Mouse (Mus musculus) spleen, embryonic (tissue): Measurements from ENCODE around the gene Fam83e.

ENCODE experiments used
- CTCF ChIA-PET: fragments of 350-600 bp; sonication (Branson Sonifier 250); formaldehyde crosslinking; loops from one replicate; lab custom pipeline; 2022; lab: Charles Lee

Gene Fam83e

DNA sequence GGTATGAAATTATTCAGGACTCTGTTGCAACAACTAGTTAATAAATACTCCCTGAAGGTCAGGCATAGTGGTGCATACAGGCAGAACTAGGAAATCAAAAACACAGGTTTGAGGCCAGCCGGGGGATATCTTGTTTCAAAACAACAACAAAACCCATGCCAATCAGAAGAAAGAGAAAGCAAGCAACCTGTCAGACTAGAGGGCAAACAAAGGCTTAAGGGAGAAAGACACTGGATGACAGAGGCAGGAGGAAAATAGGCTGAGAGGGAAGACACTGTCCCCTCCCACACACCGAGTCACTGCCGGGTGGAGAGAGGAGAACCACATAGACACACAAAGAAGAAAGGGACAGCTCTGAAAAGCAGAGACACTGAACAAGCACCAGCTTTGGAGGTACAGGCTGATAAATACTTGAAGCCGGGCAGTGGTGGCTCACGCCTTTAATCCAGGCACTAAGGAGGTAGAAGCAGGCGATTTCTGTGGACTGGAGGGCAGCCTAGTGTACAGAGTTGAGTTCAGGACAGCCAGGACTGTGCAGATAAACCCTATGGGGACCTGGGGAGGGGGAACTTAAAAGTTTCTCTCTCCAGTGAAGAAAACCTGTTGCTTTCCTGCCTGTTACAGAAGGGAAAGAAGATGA lies 7.0 kb upstream of the Fam83e start:
- CTCF ChIA-PET, result interaction anchor here (0.9 kb wide), 1 partner anchor 9 kb away, joined by 3 read pairs; the partner anchor contains the start of gene Dbp

DNA sequence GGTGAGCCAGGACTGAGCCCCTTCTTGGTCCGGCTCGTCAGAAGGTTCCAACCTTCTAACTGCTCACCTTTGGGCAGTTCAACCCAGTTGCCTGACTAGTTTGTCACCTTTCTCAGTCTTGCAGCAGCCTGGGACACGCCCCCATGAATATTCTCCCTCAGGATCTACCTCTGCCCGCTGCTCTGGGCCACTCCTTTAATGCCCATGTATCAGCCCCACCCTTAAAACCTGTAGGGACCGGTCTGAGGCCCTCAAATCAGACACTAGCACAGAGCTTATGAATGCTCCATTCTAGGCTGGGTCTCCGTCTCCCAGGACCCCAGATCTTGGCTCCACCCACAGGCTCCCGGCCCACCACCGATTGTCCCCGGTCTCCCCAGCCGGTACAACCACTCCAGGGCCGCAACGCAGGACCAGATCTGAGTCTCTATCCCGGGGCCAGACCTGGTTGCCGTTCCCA lies 6.4 kb upstream of the Fam83e start:
- CTCF ChIA-PET, result interaction anchor here (0.7 to 0.9 kb wide), 2 partner anchors 9 to 204 kb away, joined by 3 read pairs; partner anchors contain the start of gene Dbp

- CTCF ChIA-PET, result interaction anchor here (0.7 kb wide), 1 partner anchor 204 kb away, joined by 3 read pairs; no protein-coding TSS in a partner anchor
Observed at GRCm38 (mm10) chr7:45715090-45715708, 5.8 kb upstream of the Fam83e start, which contains the start of gene Rpl18. TSS of gene Rpl18 (plus strand) at chr7:45715457.

- CTCF ChIA-PET, result no interaction called here
Observed at GRCm38 (mm10) chr7:45715741-45716459, 5.1 kb upstream of the Fam83e start.

- CTCF ChIA-PET, result interaction anchor here (0.6 to 1.2 kb wide), 2 partner anchors 12 to 83 kb away, joined by 3 to 11 read pairs; partner anchors contain the start of gene Dbp
Observed at GRCm38 (mm10) chr7:45716460-45716857, 4.6 kb upstream of the Fam83e start.

DNA sequence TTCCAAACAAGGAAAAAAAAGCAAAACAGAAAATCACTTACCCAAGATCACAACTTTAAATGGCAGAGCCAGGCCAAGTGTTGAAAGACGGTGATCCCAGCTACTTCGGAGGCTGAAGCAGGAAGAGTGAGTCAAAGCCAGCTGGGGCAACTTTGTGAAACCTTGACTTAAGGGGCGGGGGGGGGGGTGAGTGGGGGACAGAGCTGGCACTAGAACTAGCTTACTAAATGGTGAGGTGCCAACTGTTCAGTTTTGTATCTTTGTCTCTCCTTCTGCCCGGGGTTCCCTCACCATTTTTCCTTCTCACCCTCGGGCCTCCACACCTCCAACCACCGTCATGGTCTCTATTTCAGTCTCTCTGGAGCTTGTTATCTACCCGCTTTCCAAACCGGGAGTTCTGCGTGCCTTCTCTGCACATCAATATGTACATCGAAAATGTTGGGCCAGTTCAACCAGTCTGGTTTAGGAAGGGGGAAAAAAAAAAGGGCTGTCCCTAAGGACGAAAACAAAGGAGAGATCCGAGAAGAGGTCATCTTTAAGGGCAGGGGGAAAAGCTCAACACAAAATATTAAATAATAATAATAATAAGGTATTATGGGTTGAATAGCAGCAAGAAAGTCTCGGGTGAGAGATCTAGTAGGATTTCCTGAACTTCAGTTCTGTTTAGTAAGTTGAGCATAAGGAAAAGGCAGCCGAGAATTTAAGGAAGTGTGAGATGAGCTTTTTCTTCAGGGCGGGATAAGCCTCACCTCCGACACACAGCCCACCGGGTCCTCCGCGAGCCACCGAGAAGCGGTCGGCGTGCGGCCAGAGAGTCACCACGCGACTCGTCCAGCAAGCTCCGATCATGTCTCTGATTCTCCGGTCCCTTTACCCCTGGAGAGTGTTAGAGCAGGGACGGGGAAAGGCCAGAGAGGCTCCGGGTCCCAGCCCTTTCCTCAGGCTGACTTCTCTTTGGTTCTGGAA lies 3.8 kb upstream of the Fam83e start:
- CTCF ChIA-PET, result interaction anchor here (0.5 to 1.2 kb wide), 4 partner anchors 9 to 158 kb away, joined by 3 to 11 read pairs (median 8); partner anchors contain the start of gene Dbp

- CTCF ChIA-PET, result interaction anchor here (0.9 to 1.2 kb wide), 2 partner anchors 10 to 13 kb away, joined by 3 to 8 read pairs; partner anchors contain the start of gene Dbp
Observed at GRCm38 (mm10) chr7:45717918-45718297, 3.1 kb upstream of the Fam83e start, which contains the start of gene Sphk2. TSS of gene Sphk2 (minus strand) at chr7:45718002.

DNA sequence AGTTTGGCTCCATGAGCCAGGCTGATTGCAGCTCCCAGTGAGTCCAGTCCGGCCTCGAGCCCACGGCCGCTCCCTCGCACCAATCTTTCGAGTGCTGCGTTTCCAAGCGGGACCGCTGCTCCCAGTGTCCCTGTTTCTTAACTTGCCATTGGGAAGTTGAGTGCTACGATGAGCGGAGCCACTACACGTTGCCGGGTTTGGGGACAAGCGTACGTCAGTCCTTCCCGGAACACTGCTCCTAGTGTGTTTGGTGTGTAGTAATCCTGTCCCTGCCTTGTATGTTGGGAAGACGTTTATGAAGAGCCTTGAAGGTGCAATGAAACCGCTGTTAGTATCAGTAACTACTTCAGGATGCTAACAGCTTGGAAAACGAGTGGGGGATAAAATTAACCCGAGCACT lies 2.7 kb upstream of the Fam83e start:
- CTCF ChIA-PET, result interaction anchor here (1.0 kb wide), 1 partner anchor 155 kb away, joined by 3 read pairs; no protein-coding TSS in a partner anchor

- CTCF ChIA-PET, result interaction anchor here (0.6 to 1.0 kb wide), 3 partner anchors 147 to 214 kb away, joined by 3 to 10 read pairs (median 3); no protein-coding TSS in a partner anchor
Observed at GRCm38 (mm10) chr7:45719180-45719579, 1.8 kb upstream of the Fam83e start.

GRCm38 (mm10) chr7:45719738-45720412 lies 1.1 kb upstream of the Fam83e start:
- CTCF ChIA-PET, result no interaction called here

DNA sequence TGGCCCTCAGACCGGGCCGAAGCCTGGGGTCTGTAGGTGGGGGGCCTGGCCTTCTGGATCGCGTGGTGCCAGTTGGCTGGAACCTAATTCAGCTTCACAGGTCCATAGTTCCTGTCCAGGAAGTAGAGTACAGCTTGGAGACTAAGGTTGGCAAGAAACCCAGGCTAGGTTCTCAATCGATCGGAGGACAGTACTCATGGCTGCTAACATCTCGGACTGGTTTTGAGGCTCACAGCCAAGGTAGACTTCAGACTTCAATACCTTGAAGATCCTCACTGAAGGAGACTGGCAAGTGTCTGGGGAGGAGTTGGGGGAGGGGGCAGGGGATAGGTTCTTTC lies 191 bp downstream of the Fam83e start:
- CTCF ChIA-PET, result no interaction called here

GRCm38 (mm10) chr7:45721642-45722347 lies 783 bp downstream of the Fam83e start:
- CTCF ChIA-PET, result no interaction called here

DNA sequence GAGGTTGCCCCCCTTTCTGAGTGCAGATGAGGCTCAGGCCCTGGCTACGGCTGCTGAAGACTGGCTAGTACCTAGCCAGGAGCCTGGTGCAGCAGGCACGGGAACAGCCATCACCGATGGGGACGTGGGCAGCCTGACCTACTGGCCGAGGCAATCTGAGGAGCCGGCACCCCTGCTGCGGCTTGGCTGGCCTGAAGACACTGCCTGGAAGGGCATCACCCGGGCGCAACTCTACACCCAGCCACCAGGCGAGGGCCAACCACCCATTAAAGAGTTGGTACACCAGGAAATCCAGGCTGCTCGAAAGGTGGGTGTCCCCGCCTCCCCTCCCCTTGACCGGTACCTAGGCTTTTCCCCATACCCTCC lies 1.3 kb downstream of the Fam83e start:
- CTCF ChIA-PET, result no interaction called here

GRCm38 (mm10) chr7:45723301-45723700 lies 2.3 kb downstream of the Fam83e start:
- CTCF ChIA-PET, result no interaction called here

GRCm38 (mm10) chr7:45723781-45724180 lies 2.8 kb downstream of the Fam83e start:
- CTCF ChIA-PET, result no interaction called here

GRCm38 (mm10) chr7:45725151-45725550 lies 4.1 kb downstream of the Fam83e start:
- CTCF ChIA-PET, result interaction anchor here (0.6 kb wide), 1 partner anchor 211 kb away, joined by 6 read pairs; no protein-coding TSS in a partner anchor

GRCm38 (mm10) chr7:45725713-45726112 lies 4.7 kb downstream of the Fam83e start, which contains the start of gene Spaca4:
TSS of gene Spaca4 (minus strand) at chr7:45725813.
- CTCF ChIA-PET, result interaction anchor here (0.6 kb wide), 1 partner anchor 210 kb away, joined by 6 read pairs; no protein-coding TSS in a partner anchor

GRCm38 (mm10) chr7:45726419-45726818 lies 5.4 kb downstream of the Fam83e start:
- CTCF ChIA-PET, result no interaction called here

- CTCF ChIA-PET, result no interaction called here
Observed at GRCm38 (mm10) chr7:45727625-45728024, 6.6 kb downstream of the Fam83e start.
